Mouse (Mus musculus): ENCODE measurements around the gene Ern2.

DNA sequence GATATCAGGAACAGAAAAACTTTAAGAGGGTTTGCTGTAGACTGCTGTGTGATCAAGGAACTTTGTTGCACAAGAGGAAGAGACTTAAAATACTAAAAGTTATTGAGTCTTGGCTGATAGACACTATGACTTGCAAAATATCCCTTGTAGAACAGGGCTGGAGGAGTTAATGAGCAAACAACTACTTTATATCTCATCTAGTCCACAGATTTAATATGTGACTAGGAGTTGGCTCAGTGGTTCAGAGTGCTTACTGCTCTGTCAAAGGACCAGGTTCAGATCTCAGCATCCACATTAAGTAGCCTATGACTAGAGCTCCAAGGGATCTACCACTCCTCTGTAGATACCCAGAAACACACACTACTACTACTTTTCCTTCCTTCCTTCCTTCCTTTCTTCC is 48.9 kb downstream of the Ern2 start:
- TF ChIP-seq CTCF (IDR thresholded peaks at IDR 0.05; ENCODE audit: control insufficient read depth, insufficient read depth, low read length): no peak
- no peak for TF ChIP-seq POLR2A (IDR thresholded peaks at IDR 0.05; ENCODE audit: borderline replicate concordance, control insufficient read depth, low read depth, low read length)

Data from bone marrow, adult 2 months (tissue).